Mouse (Mus musculus): ENCODE measurements at regions not wholly inside any gene's neighbourhood (a gene's known extent, or its start where the extent isn't known, plus 50 kb on each side); places are given as distances from the start of the nearest gene placed in this dataset.

DNA sequence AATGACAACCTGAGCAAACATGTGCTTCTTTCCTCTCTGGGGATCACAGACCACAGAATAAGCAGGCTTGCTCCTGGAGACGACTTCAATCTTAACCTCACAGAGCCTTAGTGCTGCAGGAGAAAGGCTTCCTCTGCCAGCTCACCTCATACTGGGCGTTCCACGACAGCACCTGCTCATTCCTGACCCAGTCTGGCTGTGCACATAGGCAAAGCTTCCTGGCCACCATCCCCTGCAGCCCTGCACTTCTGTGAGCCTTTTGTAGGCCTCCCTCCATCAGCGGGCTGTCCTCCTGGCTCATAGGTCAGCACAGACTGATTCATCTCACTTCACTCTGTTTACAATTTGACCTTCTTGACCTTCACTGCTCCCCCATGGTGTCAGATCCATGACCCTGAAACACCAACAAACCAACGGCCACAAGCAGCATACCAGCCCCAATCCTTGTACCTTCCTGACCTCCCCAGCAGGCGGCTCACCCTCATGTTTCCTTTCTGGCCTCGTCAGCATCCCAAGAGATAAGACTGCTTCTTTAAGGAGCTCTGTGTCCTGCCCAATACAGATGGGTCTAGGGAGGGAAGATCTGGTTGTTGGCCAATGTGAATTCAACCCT is 241.3 kb upstream of the Cadm1 start:
- TF ChIP-seq CTCF (conservative IDR thresholded peaks at IDR 0.05 in 1 of 2, IDR thresholded peaks at IDR 0.05 in 1 of 2; ENCODE audit: low read depth in 2 of 2, low read length in 2 of 2) = no peak
- no peak for TF ChIP-seq MXI1 (IDR thresholded peaks at IDR 0.05; ENCODE audit: low read depth, low read length)
- TF ChIP-seq ELF1 (IDR thresholded peaks at IDR 0.05; ENCODE audit: low read depth, low read length) = no peak
- no peak for TF ChIP-seq MYC (IDR thresholded peaks at IDR 0.05; ENCODE audit: low read depth, low read length)
- TF ChIP-seq ETS1 (conservative IDR thresholded peaks at IDR 0.05; ENCODE audit: low read depth, low read length) = no peak
- no peak for TF ChIP-seq CHD1 (IDR thresholded peaks at IDR 0.05; ENCODE audit: low read depth, low read length)
- TF ChIP-seq SIN3A (IDR thresholded peaks at IDR 0.05; ENCODE audit: low read length) = no peak
- no peak for TF ChIP-seq EP300 (IDR thresholded peaks at IDR 0.05; ENCODE audit: low read length)
- TF ChIP-seq ZNF384 (IDR thresholded peaks at IDR 0.05; ENCODE audit: low read depth, low read length) = no peak
- TF ChIP-seq TBP (conservative IDR thresholded peaks at IDR 0.05; ENCODE audit: low read depth, low read length) = no peak
- TF ChIP-seq NRF1 (IDR thresholded peaks at IDR 0.05; ENCODE audit: low read depth, low read length) = no peak
- no peak for TF ChIP-seq E2F4 (IDR thresholded peaks at IDR 0.05; ENCODE audit: insufficient replicate concordance, low read depth, low read length)
- TF ChIP-seq GABPA (IDR thresholded peaks at IDR 0.05; ENCODE audit: insufficient replicate concordance, low read depth, low read length) = no peak
- no peak for TF ChIP-seq RCOR1 (conservative IDR thresholded peaks at IDR 0.05; ENCODE audit: low read depth, low read length)
